19 mouse cellular contexts compared by ENCODE assay signal in the genomic region with DNA sequence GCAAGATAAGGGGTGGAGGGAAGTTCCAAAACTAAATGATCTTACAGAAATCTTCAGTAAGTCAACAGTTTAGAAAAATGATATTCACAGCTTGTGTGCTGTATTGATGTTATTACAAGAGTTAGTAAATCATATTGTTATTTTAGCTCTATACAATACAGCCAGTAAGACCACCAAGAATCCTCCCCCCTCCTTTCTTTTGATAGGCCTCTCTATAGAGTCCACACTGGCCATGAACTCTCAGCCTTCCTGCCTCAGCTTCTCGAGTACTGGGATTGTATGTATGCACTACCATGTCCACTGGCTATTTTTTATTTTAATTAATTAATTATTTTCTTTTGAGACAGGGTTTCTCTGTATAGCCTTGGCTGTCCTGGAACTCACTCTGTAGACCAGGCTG. TPM values are rescaled to one million over a fixed set of nuclear protein-coding genes. Genes with fewer than 3 reads are reported as not detected.
DNase-seq lines count a peak whose midpoint lies in the region; ATAC-seq and TF ChIP-seq lines count a peak whose summit lies in the region.
"Had no signal": no experiment of that assay in that cellular context is flagged by ENCODE, and none has a peak within 500 bp of the region (broad histone marks: within the 10 kb centered on the region; RNA-seq: fewer than 3 reads in every experiment).

No protein-coding gene starts in this region.

- TF ChIP-seq POLR2A in heart, adult 2 months (IDR thresholded peaks at IDR 0.05; ENCODE audit: insufficient read depth, low read depth, low read length): no peak

- ATAC-seq in limb, embryonic 12.5 days (ENCODE audit: insufficient number of reproducible peaks, insufficient read depth, low FRiP score, low TSS enrichment, low read depth): peak; percentile 63; the same call in 1 of the 2 replicates
- ATAC-seq: activated CD4-positive, CD25-positive, alpha-beta regulatory T cell, adult 4 months; CD4-positive, CD25-positive, alpha-beta regulatory T cell, adult 4 months; Patski had no signal

- intact Hi-C loops in heart, adult 2 months (cut with DNase I): no loop called here

- H3K4me2 ChIP-seq in limb, embryonic 12.5 days: no peak overlapping the region

- H3K27ac ChIP-seq in heart, adult 2 months: no peak overlapping the region
- H3K27ac ChIP-seq in limb, embryonic 12.5 days: no peak overlapping the region
- no peak overlapping the region for H3K27ac ChIP-seq in limb, embryonic 10.5 days

- no peaks in the 10 kb centered on the region for H3K4me1 ChIP-seq in heart, adult 2 months (ENCODE audit: control insufficient read depth, insufficient read depth, low read length)
- H3K4me1 ChIP-seq in limb, embryonic 12.5 days (replicated peaks): no peaks in the 10 kb centered on the region
- H3K4me1 ChIP-seq in limb, embryonic 10.5 days: no peaks in the 10 kb centered on the region

- no peak for TF ChIP-seq EP300 in heart, adult 2 months (IDR thresholded peaks at IDR 0.05; ENCODE audit: insufficient read depth, low read depth, low read length)

- no peaks in the 10 kb centered on the region for H3K36me3 ChIP-seq in heart, adult 2 months (ENCODE audit: control insufficient read depth, insufficient read depth, low read length)
- H3K36me3 ChIP-seq in limb, embryonic 12.5 days: peaks cover 18% of the 10 kb centered on the region
- peaks cover 47% of the 10 kb centered on the region for H3K36me3 ChIP-seq in limb, embryonic 10.5 days

- H3K9me3 ChIP-seq in limb, embryonic 12.5 days: no peaks in the 10 kb centered on the region
- H3K9me3 ChIP-seq in limb, embryonic 10.5 days (replicated peaks): no peaks in the 10 kb centered on the region
- H3K9me3 ChIP-seq: G1E had no signal

- no peaks in the 10 kb centered on the region for H3K27me3 ChIP-seq in heart, adult 2 months (ENCODE audit: control insufficient read depth, insufficient read depth, low read length)
- H3K27me3 ChIP-seq in limb, embryonic 12.5 days: no peaks in the 10 kb centered on the region
- H3K27me3 ChIP-seq in limb, embryonic 10.5 days (ENCODE audit: low read depth, poor library complexity, severe bottlenecking): no peaks in the 10 kb centered on the region
- H3K27me3 ChIP-seq: CH12.LX, Patski had no signal

- TF ChIP-seq CTCF in heart, adult 2 months (IDR thresholded peaks at IDR 0.05): no peak

- DNase-seq in heart, adult 11 months: peak; percentile 54
- no peak for DNase-seq in heart, adult 2 months
- DNase-seq in limb, embryonic 10.5 days (ENCODE audit: low spot score): no peak
- DNase-seq: adrenal gland, adult 2 months; adrenal gland, adult 8-10 months; adrenal gland, postnatal 10 days; adrenal gland, postnatal 14 days; adrenal gland, postnatal 25 days; adrenal gland, postnatal 36 days; B cell, adult 2 months; cerebellum, adult 11 months; cerebellum, adult 11-12 months; cerebellum, adult 18-20 months had no signal

- 82% methylated on average over 1 of the region's 1 CpGs for WGBS in heart, adult 2 months
- WGBS in limb, embryonic 12.5 days: 68% methylated on average over 1 of the region's 1 CpGs
- 89% methylated on average over 1 of the region's 1 CpGs for WGBS in limb, embryonic 10.5 days

- no peak overlapping the region for H3K9ac ChIP-seq in heart, adult 2 months (ENCODE audit: low read depth, low read length)
- H3K9ac ChIP-seq in limb, embryonic 12.5 days (replicated peaks): no peak overlapping the region

- H3K4me3 ChIP-seq in heart, adult 2 months: no peak overlapping the region
- no peak overlapping the region for H3K4me3 ChIP-seq in limb, embryonic 12.5 days (replicated peaks)
- H3K4me3 ChIP-seq in limb, embryonic 10.5 days: no peak overlapping the region

- no peaks in the 10 kb centered on the region for H3K79me2 ChIP-seq in heart, adult 2 months (replicated peaks; ENCODE audit: control insufficient read depth, insufficient read depth, low read length)

RNA-seq across cellular contexts. Expression of a gene that starts 7.1 kb away (rescaled TPM):
- total RNA-seq in heart, adult 2 months (2021): 10 to 100 TPM; 23.0 to 25.4 TPM
- polyA plus RNA-seq in heart, adult 2 months (2012; rRNA removed): 13.7 and 38.3 TPM in 2 replicates
- polyA plus RNA-seq in limb, embryonic 12.5 days (2016; fragmentation: Nextera tagmentation; extraction: Ambion mirVana): 35.7 and 37.5 TPM in 2 replicates
- polyA plus RNA-seq in limb, embryonic 10.5 days (2016; fragmentation: Nextera tagmentation; extraction: Ambion mirVana): 66.7 and 74.6 TPM in 2 replicates

RNA-seq across cellular contexts. Expression of a gene that starts 7.2 kb away (rescaled TPM):
- total RNA-seq in heart, adult 2 months (2021): 1 to 10 TPM; 1.1 to 1.2 TPM
- polyA plus RNA-seq in heart, adult 2 months (2012; rRNA removed): 0.41 and 1.0 TPM in 2 replicates
- 40.4 and 40.7 TPM in 2 replicates for polyA plus RNA-seq in limb, embryonic 12.5 days (2016; fragmentation: Nextera tagmentation; extraction: Ambion mirVana)
- 40.1 and 44.6 TPM in 2 replicates for polyA plus RNA-seq in limb, embryonic 10.5 days (2016; fragmentation: Nextera tagmentation; extraction: Ambion mirVana)

RNA-seq across cellular contexts. Expression of a gene that starts 28.7 kb away (rescaled TPM):
- total RNA-seq in heart, adult 2 months (2021): 10 to 100 TPM; 13.8 to 14.2 TPM
- 1.8 and 3.8 TPM in 2 replicates for polyA plus RNA-seq in heart, adult 2 months (2012; rRNA removed)
- polyA plus RNA-seq in limb, embryonic 12.5 days (2016; fragmentation: Nextera tagmentation; extraction: Ambion mirVana): 8.5 and 11.1 TPM in 2 replicates
- polyA plus RNA-seq in limb, embryonic 10.5 days (2016; fragmentation: Nextera tagmentation; extraction: Ambion mirVana): 6.2 and 8.6 TPM in 2 replicates

Comparison
In these comparisons a context has a peak if more than half of its experiments do, and no peak if none do; other contexts are left out.
1. RNA of a gene that starts 7.2 kb away (polyA plus RNA-seq): 40.1 to 44.6 TPM in limb, embryonic 10.5 days and 40.4 to 40.7 TPM in limb, embryonic 12.5 days; 0.41 to 1.0 TPM in heart, adult 2 months; every median in the first group is over 10 times any median in the second.